Mouse (Mus musculus): ENCODE data around the gene Olfml2b.

Gene Olfml2b

DNA sequence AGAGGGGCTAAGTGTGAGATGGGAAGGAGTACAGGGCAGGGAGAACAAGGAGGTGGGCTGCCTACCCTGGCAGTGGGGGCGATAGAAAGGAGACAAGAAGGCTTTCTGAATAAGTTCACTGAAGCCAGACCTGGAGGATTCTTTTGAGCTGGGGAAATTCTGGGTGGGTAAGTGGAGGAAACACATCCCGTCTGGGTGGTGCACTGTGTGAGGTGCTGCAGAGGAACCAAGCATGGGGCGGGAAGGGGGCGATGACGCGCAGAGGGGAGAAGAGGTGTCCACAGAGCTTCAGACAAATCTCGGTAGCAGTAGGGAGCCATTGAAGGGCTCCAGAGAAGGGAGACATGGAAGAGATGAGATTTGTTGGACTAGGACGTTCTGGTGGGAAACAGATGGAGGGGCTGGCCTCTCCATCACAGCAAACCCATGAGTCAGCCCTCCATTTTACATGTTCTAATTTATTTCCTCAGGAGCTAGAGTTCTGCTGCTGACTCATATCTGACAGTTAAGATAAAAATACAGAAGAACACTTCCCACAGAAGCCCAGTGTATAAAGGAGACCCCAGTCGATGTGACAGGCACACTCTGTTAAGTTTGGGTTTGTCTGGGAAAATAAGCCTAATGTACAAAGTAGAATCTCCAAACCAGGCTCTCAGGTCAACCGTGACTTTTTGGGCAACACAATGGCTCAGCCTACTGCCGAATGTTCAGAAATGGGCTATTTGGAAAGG is 87.7 kb downstream of the Olfml2b start:
- no peak for DNase-seq (ENCODE audit: low spot score)

Measured in testis, postnatal 14 days (tissue).